18 mouse cellular contexts compared by ENCODE assay signal in genomic region chr6:38887436-38887835, GRCm38 (mm10). TPM values are rescaled to one million over a fixed set of nuclear protein-coding genes. Genes with fewer than 3 reads are reported as not detected.
A peak's percentile ranks its signal among the peaks of the same experiment; 100 is the strongest.
DNase-seq lines count a peak whose midpoint lies in the region; ATAC-seq lines count a peak whose summit lies in the region.
"Had no signal": no experiment of that assay in that cellular context is flagged by ENCODE, and none has a peak within 500 bp of the region (broad histone marks: within the 10 kb centered on the region; RNA-seq: fewer than 3 reads in every experiment).

No protein-coding gene starts in this region.

- 85% methylated on average over 4 of the region's 4 CpGs for WGBS in liver, embryonic 13.5 days (ENCODE audit: insufficient replicate concordance)
- WGBS in midbrain, embryonic 10.5 days: 76% methylated on average over 4 of the region's 4 CpGs
- WGBS in midbrain, embryonic 16.5 days: 79% methylated on average over 4 of the region's 4 CpGs

- 0 out of 2 replicates have a peak, but pooled peaks cover 4% of the 10 kb centered on the region for H3K27me3 ChIP-seq in liver, embryonic 13.5 days
- 0 out of 2 replicates have a peak, but pooled peaks cover under 1% of the 10 kb centered on the region for H3K27me3 ChIP-seq in midbrain, embryonic 10.5 days (ENCODE audit: low read depth, poor library complexity, severe bottlenecking)
- no peaks in the 10 kb centered on the region for H3K27me3 ChIP-seq in midbrain, embryonic 16.5 days (ENCODE audit: control insufficient read depth, insufficient read depth, low read depth, low read length)
- H3K27me3 ChIP-seq: embryonic facial prominence, embryonic 12.5 days; forebrain, embryonic 13.5 days; forebrain, embryonic 15.5 days had no signal

- peaks cover 89% of the 10 kb centered on the region for H3K4me1 ChIP-seq in liver, embryonic 13.5 days (replicated peaks)
- peaks cover 24% of the 10 kb centered on the region for H3K4me1 ChIP-seq in midbrain, embryonic 10.5 days
- H3K4me1 ChIP-seq in midbrain, embryonic 16.5 days (ENCODE audit: control insufficient read depth, insufficient read depth, low read length): no peaks in the 10 kb centered on the region
- peaks cover 2% of the 10 kb centered on the region; the same call in 1 of the 2 replicates for H3K4me1 ChIP-seq in brown adipose tissue, adult 24 weeks (ENCODE audit: control insufficient read depth, insufficient read depth, insufficient read length, low read length)
- H3K4me1 ChIP-seq: forebrain, embryonic 15.5 days had no signal

- H3K9ac ChIP-seq in liver, embryonic 13.5 days: no peak overlapping the region
- H3K9ac ChIP-seq in midbrain, embryonic 16.5 days (ENCODE audit: low read depth, low read length): no peak overlapping the region
- H3K9ac ChIP-seq: embryonic facial prominence, embryonic 12.5 days; forebrain, embryonic 13.5 days; forebrain, embryonic 15.5 days had no signal

- H3K4me3 ChIP-seq in liver, embryonic 13.5 days (replicated peaks): no peak overlapping the region
- no peak overlapping the region for H3K4me3 ChIP-seq in midbrain, embryonic 10.5 days
- no peak overlapping the region for H3K4me3 ChIP-seq in midbrain, embryonic 16.5 days (ENCODE audit: low read depth, low read length)
- no peak overlapping the region for H3K4me3 ChIP-seq in brown adipose tissue, adult 24 weeks (ENCODE audit: insufficient read depth, low read depth, low read length)
- H3K4me3 ChIP-seq: embryonic facial prominence, embryonic 10.5 days; embryonic facial prominence, embryonic 12.5 days; forebrain, embryonic 13.5 days; forebrain, embryonic 15.5 days had no signal

- ATAC-seq in liver, embryonic 13.5 days (ENCODE audit: low read depth): no peak
- no peak for ATAC-seq in midbrain, embryonic 16.5 days
- ATAC-seq: forebrain, embryonic 13.5 days; forebrain, embryonic 15.5 days had no signal

- no peaks in the 10 kb centered on the region for H3K36me3 ChIP-seq in liver, embryonic 13.5 days
- no peaks in the 10 kb centered on the region for H3K36me3 ChIP-seq in midbrain, embryonic 10.5 days
- no peaks in the 10 kb centered on the region for H3K36me3 ChIP-seq in midbrain, embryonic 16.5 days (ENCODE audit: control insufficient read depth, insufficient read depth, low read length)
- H3K36me3 ChIP-seq: embryonic facial prominence, embryonic 10.5 days; embryonic facial prominence, embryonic 12.5 days; forebrain, embryonic 15.5 days had no signal

- no peaks in the 10 kb centered on the region for H3K9me3 ChIP-seq in liver, embryonic 13.5 days (replicated peaks)
- no peaks in the 10 kb centered on the region for H3K9me3 ChIP-seq in midbrain, embryonic 10.5 days (replicated peaks)
- H3K9me3 ChIP-seq in midbrain, embryonic 16.5 days (replicated peaks; ENCODE audit: control insufficient read depth, low read length, poor library complexity, severe bottlenecking): no peaks in the 10 kb centered on the region
- H3K9me3 ChIP-seq: embryonic facial prominence, embryonic 10.5 days; embryonic facial prominence, embryonic 12.5 days; forebrain, embryonic 13.5 days; forebrain, embryonic 15.5 days had no signal

- DNase-seq in liver, embryonic 13.5 days: no peak
- DNase-seq in liver: no peak
- DNase-seq in midbrain, embryonic 10.5 days (ENCODE audit: low spot score): no peak
- no peak for DNase-seq in frontal cortex, postnatal 14 days (ENCODE audit: low spot score in 2 of 2)
- DNase-seq: adrenal gland, adult 2 months; adrenal gland, postnatal 10 days; adrenal gland, postnatal 25 days; cerebellum, adult 11-12 months; cerebellum, adult 2 months; cerebellum, adult 9-10 months; cerebellum, postnatal 10 days; cerebellum, postnatal 25 days had no signal

- 0 out of 2 replicates have a peak overlapping the region, but pooled peaks have one; percentile 2 for H3K27ac ChIP-seq in liver, embryonic 13.5 days
- 0 out of 2 replicates have a peak overlapping the region, but pooled peaks have one; percentile 7 for H3K27ac ChIP-seq in midbrain, embryonic 10.5 days (replicated peaks)
- H3K27ac ChIP-seq in midbrain, embryonic 16.5 days (ENCODE audit: low read length): no peak overlapping the region
- peak overlapping the region; percentile 73 for H3K27ac ChIP-seq in brown adipose tissue, adult 24 weeks (replicated peaks; ENCODE audit: low read depth, low read length)
- H3K27ac ChIP-seq: embryonic facial prominence, embryonic 10.5 days; embryonic facial prominence, embryonic 12.5 days; forebrain, embryonic 13.5 days; forebrain, embryonic 15.5 days had no signal

- H3K4me2 ChIP-seq in liver, embryonic 13.5 days: no peak overlapping the region
- no peak overlapping the region for H3K4me2 ChIP-seq in midbrain, embryonic 16.5 days (ENCODE audit: low read length)
- H3K4me2 ChIP-seq: embryonic facial prominence, embryonic 12.5 days; forebrain, embryonic 13.5 days; forebrain, embryonic 15.5 days had no signal

RNA-seq across cellular contexts. Expression of gene Hipk2, which starts 11.5 kb away (rescaled TPM):
- polyA plus RNA-seq in liver, embryonic 13.5 days (2015; fragmentation: Nextera tagmentation; extraction: Ambion mirVana): 20.1 and 20.4 TPM in 2 replicates
- polyA plus RNA-seq in midbrain, embryonic 10.5 days (2016; fragmentation: Nextera tagmentation; extraction: Ambion mirVana): 25.9 and 29.7 TPM in 2 replicates
- polyA plus RNA-seq in midbrain, embryonic 16.5 days (2015; fragmentation: Nextera tagmentation; extraction: Ambion mirVana): 32.7 and 36.1 TPM in 2 replicates
- 23.7 and 63.9 TPM in 2 replicates for polyA plus RNA-seq in brown adipose tissue, adult 24 weeks (2012; ENCODE audit: insufficient read depth, insufficient read length, missing spikeins)

RNA-seq across cellular contexts. Expression of gene Tbxas1, which starts 12.2 kb away (rescaled TPM):
- 11.4 and 12.2 TPM in 2 replicates for polyA plus RNA-seq in liver, embryonic 13.5 days (2015; fragmentation: Nextera tagmentation; extraction: Ambion mirVana)
- 1.1 and 1.8 TPM in 2 replicates for polyA plus RNA-seq in midbrain, embryonic 10.5 days (2016; fragmentation: Nextera tagmentation; extraction: Ambion mirVana)
- polyA plus RNA-seq in midbrain, embryonic 16.5 days (2015; fragmentation: Nextera tagmentation; extraction: Ambion mirVana): 1.8 TPM in 2 replicates
- polyA plus RNA-seq in brown adipose tissue, adult 24 weeks (2012; ENCODE audit: insufficient read depth, insufficient read length, missing spikeins): 1.4 and 1.8 TPM in 2 replicates
